Mouse (Mus musculus): ENCODE data around the gene Gm20696.

Gene Gm20696

DNA sequence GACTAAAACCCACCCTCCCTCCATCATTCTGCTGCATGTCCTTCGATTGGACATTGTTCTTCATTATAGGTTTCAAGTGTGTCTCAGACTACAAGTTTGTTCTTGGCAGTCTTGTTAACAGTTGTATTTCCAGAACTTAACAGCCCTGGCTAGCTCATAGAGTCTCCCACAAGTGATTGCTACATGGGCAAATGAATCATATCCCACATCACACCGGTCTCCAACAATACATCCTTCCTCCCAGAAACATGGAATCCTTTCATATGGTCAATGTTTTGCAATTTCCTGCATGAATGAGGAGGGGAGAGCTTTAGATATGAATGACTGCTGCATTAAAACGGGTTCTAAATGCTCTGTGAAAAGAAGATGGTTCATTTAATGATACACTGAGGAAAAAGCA, 322.8 kb downstream of the Gm20696 start:
- no peak for DNase-seq

DNA sequence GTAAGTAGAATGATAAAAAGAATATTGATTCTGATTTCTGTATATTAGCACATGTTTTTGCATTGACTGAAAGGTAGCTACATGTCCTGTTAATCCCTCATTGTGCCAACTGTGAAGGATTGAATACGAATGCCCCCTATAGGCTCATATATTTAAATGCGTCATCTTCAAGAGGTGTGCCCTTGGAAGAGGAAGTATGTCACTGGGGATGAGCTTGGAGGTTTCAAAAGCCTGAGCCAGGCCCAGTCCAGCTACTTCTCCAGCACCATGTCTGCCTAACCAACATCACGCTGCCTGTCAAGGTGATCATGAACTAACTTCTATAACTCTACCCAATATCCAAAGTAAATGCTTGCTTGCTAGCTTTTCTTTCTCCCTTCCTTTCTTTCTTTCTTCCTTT, 324.2 kb downstream of the Gm20696 start:
- no peak for DNase-seq

DNA sequence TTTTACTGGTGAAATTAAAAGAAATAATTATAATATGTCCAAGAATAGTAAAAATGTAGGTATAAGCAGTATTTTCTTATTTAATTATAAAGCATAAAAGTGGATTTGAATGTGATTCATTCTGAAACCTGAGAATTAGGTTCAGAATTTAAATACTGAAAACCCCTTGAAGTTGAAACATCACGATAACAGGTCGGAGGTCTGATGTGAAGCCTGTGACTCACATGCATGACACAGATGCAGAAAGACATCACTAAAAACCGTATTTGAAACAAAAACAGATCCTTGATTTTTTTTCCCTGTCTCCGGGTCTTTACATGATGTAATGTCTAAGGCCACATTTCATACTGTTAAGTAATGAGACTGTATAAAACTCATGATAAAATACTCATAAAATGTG, 325.7 kb downstream of the Gm20696 start:
- no peak for DNase-seq

- no peak for DNase-seq
Measured at GRCm38 (mm10) chr6:99339986-99340721, 326.4 kb downstream of the Gm20696 start.

DNA sequence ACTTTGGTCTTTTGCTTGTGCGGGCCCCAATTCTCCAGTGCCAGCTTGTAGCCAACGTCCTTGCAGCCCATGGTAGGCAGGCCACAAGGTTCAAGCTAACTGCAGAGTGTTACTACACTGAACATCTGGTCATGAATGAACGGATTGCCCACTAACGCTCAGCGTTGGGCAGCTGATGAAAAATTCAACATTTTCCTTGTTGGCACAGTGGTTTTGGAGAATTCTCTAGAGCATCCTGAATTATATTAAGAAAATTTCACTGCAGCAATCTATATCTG, 327.3 kb downstream of the Gm20696 start:
- no peak for DNase-seq

DNA sequence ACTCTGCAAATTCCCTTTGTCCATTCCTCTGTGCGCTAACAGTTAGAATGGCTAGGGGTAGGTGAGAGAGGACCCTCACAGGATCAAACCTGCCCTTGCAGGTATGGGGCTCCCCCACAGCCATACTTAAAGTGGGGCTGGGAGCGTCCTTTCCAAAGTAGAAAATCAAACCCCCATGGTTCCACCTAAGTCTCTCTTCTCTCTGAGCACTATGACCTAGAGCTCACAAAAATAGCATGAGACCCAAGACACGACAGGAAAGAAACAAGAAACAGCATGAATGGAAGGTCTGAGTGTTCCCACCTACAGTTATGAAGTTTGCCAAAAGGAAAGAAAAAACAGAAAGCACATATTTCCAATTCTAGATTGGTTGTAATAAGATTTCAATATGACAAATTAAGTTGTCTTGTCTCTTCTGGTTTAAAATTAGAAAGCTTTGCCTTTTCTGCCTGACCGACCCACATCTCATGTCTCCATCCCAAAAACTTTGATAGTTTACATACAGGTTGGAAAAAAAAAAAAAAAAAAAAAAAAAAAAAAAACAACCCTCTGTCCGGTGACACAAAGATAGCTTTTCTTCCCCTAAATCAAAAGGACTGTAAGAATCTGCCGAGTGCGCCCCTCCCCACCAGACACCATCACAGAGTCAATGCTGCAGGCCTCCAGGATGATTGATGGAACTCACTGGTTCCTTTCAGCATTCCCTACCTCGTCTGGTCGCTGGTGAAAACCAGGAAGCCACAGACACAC, 327.8 kb downstream of the Gm20696 start:
- DNase-seq, result no peak

GRCm38 (mm10) chr6:99338174-99338573, 328.4 kb downstream of the Gm20696 start:
- DNase-seq, result no peak

GRCm38 (mm10) chr6:99337575-99337974, 329.0 kb downstream of the Gm20696 start:
- DNase-seq, result peak; percentile 16

GRCm38 (mm10) chr6:99336191-99336590, 330.4 kb downstream of the Gm20696 start:
- DNase-seq, result no peak

DNA sequence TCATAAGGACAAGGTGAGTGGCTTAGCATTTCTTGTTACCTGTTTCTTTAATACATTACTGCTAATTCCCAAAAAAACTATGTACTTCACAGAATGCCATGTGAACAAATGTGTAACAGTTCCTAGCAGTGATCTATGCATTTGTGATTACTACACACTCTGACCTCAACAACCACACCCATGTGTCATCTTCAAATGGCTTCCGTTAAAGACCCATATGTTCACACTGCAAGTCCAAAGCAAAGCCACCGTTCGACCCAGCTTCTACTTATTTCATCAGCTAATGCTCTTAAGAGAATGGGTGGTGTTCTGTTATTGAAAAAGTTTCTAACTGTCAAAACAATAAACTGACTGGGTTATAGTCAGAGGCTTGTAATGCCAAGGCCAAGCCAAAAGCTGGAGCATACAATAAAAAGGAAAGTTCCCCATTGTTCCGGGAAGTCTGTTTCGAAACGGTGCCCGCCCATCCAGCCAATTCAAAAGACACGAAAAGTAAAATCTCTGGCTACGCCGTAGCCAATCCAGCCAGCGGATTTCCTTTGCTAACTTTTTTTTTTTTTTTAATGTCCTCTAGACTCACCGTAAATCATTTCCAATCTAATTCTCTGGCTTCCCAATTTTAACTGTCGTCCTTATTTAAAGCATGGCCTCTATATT, 331.3 kb downstream of the Gm20696 start:
- DNase-seq, result no peak

DNA sequence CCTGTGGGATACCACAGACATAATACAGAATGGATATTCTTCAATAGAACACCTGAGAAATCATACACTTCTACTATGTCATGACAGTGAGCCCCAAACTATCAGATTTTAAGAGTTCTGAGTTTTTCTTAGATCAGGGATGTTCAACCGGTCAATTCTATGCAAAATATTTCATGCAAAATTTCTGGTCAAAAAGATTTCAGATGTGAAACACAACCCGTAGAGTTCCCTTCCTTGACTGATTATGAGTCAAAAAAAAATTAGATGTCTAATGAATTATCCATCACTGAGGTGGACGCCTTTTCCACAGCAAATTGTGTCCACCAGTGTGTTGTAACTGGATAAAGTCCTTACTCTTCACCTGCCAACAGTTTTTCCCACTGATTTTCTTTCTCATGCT, 332.3 kb downstream of the Gm20696 start:
- DNase-seq, result no peak

- no peak for DNase-seq
Measured at GRCm38 (mm10) chr6:99333127-99333526, 333.5 kb downstream of the Gm20696 start.

DNA sequence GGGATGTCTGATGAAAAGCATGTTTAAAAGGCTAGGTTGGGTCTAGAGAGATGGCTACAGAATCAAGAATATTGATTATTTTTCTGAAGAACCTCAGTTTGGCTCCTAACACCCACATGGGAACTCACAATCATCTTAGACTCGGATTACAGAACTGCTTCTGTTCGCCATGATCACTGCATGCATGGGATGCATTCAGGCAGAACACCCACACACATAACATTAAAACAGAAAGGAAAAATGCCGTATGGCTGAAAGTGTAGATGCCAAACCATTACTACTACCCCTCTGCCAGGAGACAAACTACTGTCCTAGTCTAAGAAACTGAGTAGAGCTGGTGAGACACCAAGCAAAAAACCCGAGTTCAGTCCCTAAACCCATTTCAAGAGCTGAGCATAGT, 336.4 kb downstream of the Gm20696 start:
- peak; percentile 32 for DNase-seq

- DNase-seq, result no peak
Measured at GRCm38 (mm10) chr6:99328634-99329033, 338.0 kb downstream of the Gm20696 start.

GRCm38 (mm10) chr6:99328146-99328545, 338.5 kb downstream of the Gm20696 start:
- no peak for DNase-seq

DNA sequence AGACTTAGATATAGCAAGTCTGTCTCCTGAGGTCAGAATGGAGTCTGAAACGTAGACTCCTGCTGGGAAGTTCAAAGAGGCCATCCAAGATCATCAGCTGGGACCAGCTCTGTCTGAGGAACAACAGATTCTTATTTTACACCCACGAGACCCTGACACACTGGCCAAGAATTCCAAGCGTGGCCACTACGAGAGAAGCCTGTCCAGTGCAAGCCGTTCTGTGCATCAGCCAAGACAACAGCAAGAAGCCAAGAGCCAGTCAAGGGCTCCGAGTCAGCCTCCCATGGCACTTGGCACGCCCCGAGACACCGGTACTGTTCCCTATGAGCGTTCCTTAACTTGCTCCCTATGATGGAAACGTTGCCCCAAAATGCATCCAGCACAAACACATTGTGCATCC, 338.9 kb downstream of the Gm20696 start:
- DNase-seq, result no peak

DNA sequence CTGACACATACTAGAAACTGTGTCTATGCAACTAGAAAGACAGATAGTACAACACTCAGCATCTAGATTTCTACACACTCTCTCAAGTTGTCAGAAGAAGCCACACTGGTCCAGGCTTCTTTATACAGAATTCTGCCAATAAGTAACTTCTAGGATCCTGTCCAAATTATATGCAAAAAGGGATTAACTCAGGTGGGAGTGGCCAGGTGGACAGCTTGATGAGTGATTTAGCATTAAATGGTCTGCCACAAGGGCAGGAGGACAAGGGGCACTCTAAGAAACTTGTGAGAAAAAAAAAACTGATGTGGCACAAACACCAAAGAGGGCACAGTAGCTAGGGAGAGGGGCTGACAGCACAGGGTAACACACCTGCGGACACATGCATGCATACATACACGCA, 340.7 kb downstream of the Gm20696 start:
- no peak for DNase-seq

- DNase-seq, result no peak
Measured at GRCm38 (mm10) chr6:99325461-99325860, 341.1 kb downstream of the Gm20696 start.

DNA sequence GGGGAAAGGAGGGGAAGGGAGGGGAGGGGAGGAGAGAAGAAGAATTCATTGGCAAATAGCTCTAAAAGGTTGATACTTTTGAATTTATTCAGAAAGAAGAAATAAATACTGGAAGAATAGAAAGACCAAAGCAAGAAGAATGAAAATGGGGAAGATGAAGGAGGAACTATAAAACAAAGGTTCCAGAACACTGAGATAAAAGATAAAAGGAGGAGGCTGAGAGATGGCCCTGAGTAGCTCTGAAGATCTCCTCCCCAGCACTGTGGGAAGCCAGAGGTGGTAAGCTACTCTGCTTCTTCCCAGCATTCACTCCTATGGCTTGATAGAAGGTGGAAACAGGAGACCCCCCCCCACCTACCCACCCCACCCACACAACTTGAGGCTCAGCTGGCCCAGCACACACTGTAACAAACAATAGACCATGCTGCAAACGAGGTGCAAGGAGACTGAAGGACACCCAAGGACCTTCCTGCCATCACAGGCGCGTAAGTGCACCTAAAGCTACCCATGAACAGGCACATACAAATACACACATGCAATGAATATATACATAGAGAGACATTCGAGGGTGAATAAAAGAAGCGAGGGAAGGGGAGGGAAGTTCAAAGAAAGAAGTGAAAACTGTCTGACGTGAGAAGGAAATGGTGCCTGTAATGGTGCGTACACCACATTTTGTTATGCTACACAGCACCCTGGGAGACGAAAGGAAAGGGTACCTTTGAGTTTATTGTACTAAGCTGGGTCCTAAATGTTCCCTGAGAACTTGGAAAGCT, 344.3 kb downstream of the Gm20696 start:
- no peak for DNase-seq

- DNase-seq, result no peak
Measured at GRCm38 (mm10) chr6:99320444-99320843, 346.2 kb downstream of the Gm20696 start.

DNA sequence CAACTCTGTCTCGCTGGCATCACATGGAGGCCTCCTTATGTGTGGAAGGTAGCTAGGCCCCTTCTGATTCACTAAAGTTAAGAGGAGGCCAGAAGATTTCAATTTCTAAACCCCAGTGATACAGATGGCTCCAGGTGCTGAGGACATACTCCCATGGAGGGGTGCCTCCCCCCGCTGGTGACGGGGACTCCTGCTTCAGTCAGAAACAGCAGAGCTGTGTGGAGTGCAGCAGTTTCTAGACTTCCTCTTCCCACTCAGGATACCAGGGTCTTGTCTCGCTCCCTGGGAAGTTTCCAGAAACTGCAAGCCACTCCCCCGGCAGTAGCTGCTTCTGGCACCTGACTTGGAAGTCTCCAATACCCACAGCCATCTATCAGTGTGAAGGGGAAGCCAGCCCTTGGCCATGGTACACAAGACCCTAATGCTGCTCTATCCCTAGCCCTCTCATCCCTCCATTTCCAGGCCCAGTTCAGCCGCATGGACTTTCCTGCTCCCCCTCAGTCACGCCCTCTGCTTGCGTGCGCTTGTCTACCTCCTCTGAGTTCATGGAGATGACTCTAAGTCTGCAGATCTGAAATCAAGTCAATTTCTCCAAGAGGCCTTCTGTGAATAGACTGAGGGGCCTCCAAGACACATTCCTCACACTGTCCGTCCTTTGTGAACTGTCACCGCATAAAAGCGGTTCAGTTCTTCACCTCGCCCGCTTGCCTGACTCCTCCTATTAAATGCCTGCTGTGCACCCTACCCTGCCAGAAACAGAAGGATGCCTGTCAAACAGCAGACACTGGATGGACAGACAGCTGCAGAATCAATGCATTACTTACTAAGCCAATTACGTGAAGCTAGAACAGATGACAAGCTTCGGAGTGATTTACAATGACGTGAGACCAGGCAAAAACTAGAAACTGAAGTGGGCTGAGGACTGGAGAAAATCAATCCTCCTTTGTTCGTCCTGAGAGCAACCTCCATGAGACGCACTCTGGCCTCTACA, 346.9 kb downstream of the Gm20696 start:
- no peak for DNase-seq

GRCm38 (mm10) chr6:99314746-99315145, 351.9 kb downstream of the Gm20696 start:
- DNase-seq, result no peak
